Mouse (Mus musculus) kidney, adult 2 months (tissue): ENCODE data around the gene Calr.
"Not testable (repeated sequence)": the region's sequence is repeated elsewhere in the genome, so short reads cannot be mapped to it uniquely, and the experiment has no call there.

Experiments
- CTCF ChIP-seq: fragments of 200-500 bp; conservative IDR thresholded peaks from 2 replicates; pipeline ENCODE4 v1.5.1; 2011; ENCODE audit warnings: low read depth, mild to moderate bottlenecking, control low read depth, low read length, moderate library complexity, mixed read lengths; ENCODE audit not compliant: insufficient read depth, insufficient read length
- POLR2A ChIP-seq: fragments of 200-500 bp; IDR thresholded peaks from one replicate; pipeline ENCODE4 v1.6.1; 2011; ENCODE audit warnings: low read depth, low read length, control low read depth

- not testable (repeated sequence) for TF ChIP-seq CTCF, POLR2A
Measured at GRCm38 (mm10) chr8:84826518-84826917, 20.2 kb downstream of the Calr start.
